Mouse (Mus musculus) kidney, postnatal 10 days (tissue): ENCODE measurements at regions not wholly inside any gene's neighbourhood (a gene's known extent, or its start where the extent isn't known, plus 50 kb on each side); places are given as distances from the start of the nearest gene placed in this dataset.

Experiments
- DNase-seq: peaks from one replicate; pipeline ENCODE4 v3.0.0; 2021; ENCODE audit warnings: mixed read lengths

GRCm38 (mm10) chr12:30647511-30647910 lies 63.3 kb downstream of the Tmem18 start:
- DNase-seq = peak; percentile 57

GRCm38 (mm10) chr12:30651506-30651905 lies 67.3 kb downstream of the Tmem18 start:
- no peak for DNase-seq

- no peak for DNase-seq
These were observed 70.3 kb downstream of the Tmem18 start for GRCm38 (mm10) chr12:30654347-30655075.

- DNase-seq = no peak
These were observed 70.8 kb downstream of the Tmem18 start for GRCm38 (mm10) chr12:30655076-30655421.

GRCm38 (mm10) chr12:30678826-30679225 lies 94.6 kb downstream of the Tmem18 start:
- DNase-seq = no peak

GRCm38 (mm10) chr12:30690038-30690437 lies 105.8 kb downstream of the Tmem18 start:
- DNase-seq = peak; percentile 26

DNA sequence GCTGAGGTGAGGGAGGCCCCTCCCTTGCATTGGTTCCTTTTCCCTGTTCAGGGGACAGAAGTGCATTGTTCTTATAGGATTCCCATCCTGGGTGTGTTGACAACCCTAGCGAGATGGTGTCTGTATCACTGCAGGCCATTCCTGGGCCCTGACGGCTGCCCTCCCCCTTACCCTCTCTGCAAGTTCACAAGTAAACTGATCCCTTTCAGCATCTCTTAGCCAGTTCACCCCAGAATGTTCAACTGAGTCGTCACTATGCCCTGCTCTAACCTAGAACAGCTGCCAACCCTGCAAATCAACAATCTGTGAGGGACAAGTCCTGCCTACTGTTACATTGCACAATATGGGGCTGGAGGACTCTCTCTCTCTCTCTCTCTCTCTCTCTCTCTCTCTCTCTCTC lies 109.3 kb downstream of the Tmem18 start:
- DNase-seq = no peak

GRCm38 (mm10) chr12:30698256-30698655 lies 114.0 kb downstream of the Tmem18 start:
- no peak for DNase-seq

DNA sequence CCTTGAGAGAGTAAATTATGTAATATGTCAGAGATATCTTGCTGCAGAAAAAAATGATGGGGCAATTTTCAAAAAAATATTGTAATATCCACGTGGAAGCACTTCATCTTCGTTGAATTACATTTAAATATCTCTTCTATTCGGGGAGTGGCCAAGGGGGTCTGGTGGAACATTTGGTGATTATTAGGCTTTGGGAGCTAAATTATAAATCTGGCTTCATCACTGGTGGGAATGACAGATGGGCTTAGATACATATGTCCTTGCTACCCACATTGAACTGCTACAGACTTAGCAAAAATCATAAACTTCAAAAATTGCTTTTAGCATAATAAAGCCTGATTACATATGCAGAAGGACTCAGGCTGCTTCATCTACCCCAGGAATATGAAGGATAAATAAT lies 119.5 kb downstream of the Tmem18 start:
- no peak for DNase-seq

DNA sequence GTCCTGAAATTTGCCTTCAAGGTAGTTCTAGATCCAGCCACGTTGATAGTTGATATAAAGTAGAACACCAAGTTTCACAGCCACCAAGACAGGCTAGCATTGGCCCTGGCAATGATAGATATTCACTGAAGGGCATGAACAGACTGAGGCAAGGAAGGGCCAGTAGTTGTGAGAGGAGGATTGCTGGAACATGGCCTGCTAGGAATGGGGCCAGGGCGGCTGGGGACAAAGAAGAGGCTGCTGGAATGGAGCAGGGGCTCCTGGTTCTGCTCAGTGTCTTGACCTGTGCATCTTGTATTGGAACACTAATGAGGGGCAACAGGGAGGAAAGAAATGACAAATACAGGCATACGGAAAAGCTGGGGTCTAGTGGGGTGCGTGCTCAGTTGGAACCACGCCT lies 123.0 kb downstream of the Tmem18 start:
- no peak for DNase-seq

- DNase-seq = no peak
These were observed 124.5 kb downstream of the Tmem18 start for GRCm38 (mm10) chr12:30708635-30709181.

- DNase-seq = no peak
These were observed 126.3 kb downstream of the Tmem18 start for GRCm38 (mm10) chr12:30710554-30710953.

DNA sequence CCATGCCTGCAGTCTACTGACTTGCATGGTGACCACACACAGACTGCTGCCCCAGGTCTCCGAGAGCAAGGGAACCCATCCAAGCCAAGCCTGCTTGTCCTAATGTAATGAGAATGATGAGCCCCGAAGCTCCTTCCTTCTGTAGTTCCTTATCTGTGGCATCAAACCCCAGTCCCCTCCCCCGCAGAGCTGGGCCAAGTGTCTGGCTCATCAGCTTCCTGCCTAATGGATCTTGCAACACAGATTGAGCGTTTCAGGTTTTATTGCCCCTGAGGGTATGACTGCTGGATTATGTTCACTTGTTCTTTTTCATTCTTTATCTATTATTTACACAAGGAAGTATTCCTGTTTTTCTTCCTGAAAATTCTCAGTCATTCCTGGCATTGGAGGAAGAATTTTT lies 142.5 kb downstream of the Tmem18 start:
- DNase-seq = peak; percentile 16

- no peak for DNase-seq
These were observed 145.2 kb downstream of the Tmem18 start for GRCm38 (mm10) chr12:30729437-30729836.

- DNase-seq = no peak
These were observed 116.5 kb upstream of the Alkal2 start for GRCm38 (mm10) chr12:30767621-30768020.

DNA sequence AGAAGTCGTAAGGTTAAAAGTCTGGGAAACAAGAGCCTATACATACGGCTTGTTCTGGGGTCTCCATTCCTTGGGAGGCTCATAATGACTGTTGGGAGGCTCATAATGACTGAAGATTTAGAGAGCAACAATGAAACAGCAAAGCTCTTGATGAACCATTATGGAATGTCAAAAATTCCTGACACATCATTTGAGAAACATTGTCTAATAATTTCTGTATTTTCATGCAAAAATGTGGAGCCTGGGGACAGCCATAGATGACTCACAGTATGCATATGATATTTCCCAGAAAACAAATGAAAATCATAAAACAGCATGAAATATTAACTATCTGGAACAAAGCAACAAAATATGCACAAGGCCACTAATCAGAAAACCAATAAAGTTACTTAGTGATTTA lies 90.8 kb upstream of the Alkal2 start:
- no peak for DNase-seq

DNA sequence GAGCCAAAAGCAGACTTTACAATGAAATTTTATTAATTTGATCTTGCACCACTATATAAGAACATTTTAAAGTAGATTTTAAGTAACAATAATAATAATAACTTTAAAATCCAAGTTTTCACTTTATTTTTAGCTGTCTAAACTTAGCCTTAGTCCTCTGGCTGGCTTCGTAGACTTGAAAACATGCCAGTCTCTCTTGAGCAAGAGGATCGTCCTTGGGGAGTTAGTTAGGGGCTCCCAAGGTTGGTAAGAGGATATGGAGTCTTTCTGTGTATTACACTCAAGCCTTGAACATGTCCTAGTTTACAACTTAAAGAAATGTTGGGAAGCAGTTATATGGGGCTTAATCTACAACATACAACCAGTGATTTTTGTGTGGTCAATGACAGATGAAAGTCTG lies 68.0 kb upstream of the Alkal2 start:
- peak; percentile 8 for DNase-seq

- DNase-seq = no peak
These were observed 52.7 kb upstream of the Alkal2 start for GRCm38 (mm10) chr12:30831383-30831782.
